Mouse (Mus musculus) T-helper 17 cell (primary cell): Measurements from ENCODE around the gene Fyn.

Source experiments
- in situ Hi-C, 2 experiments: fragments of 300-600 bp; cut with MboI, MseI; formaldehyde crosslinking; loops; 1 replicate in 1 of 2; 2 replicates in 1 of 2; pipeline ENCODE4 v1.15.1; 2025; ENCODE audit warnings: high pct_unique_total_duplicates in 2 of 2

The Fyn gene

DNA sequence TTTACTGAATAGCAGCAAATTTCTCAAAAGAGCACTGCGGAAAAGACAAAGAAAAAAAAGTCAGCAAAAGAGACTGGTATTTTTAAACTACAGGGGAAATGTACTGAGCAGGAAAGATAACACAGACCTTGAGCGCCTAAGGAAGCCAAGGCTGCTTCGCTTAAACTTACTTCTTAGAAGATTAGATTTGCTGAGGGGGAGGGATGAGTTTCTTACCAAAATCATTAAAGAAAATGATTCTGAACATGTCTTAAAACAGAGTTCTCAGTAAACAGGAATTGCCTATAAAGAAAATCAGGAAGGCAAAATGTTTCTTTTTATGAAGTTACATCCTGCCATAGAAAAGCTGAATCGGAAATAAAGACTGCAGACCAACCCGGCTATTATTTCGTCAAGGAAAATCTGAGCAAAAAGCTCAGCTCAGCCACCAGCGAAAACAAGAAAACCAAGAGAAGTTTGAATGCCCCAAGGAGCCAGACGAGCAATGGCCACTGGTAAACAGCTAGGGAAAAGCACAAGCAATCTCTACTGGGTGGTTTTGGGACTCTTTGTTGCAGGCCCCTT lies at the start of gene Fyn:
TSS of gene Fyn (plus strand) at position 284 of the 564 bp plus-strand sequence.
- in situ Hi-C loops, result no loop called here

DNA sequence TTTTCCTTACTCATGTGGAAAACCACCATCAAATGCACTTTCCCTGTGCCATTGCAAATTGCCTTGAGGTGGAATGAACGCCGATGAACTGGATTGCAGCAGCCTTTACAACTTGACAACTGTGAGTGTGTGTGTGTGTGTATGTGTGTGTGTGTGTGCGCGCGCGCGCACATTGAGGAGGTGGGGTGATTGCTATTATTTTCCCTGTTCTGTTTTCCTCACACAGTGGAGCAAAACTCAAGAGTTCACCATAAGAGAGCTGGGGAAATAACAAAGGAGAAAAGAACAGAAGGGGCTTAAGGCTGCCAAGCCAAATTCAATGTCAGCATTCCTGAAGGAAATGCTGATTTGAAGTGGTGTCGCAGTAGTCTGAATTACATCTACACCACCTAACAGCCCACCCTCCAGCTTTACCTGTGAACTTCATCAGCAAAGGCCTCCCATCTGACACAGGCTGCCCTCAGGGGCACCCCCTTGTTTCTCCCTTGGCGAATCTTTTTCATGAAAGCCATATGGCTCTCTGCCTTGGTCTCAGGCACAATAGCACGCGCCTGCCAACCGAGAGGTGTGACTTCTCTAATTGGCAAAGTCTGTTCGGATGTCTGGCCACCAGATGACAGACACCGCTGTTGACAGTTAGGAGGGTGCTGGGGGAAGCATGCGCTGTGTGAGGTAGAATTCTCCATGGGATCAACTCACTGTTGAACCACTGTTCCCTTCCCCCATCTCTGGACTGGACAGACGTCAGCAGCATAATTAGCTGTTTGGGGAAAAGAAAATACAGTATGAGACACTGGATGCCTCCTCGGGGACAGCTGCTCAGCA lies 47.6 kb upstream of the Fyn start:
- in situ Hi-C loops, result loop anchor here in 1 of 2 experiments (5.0 kb wide), 1 partner anchor 34 kb away; no protein-coding TSS in a partner anchor

DNA sequence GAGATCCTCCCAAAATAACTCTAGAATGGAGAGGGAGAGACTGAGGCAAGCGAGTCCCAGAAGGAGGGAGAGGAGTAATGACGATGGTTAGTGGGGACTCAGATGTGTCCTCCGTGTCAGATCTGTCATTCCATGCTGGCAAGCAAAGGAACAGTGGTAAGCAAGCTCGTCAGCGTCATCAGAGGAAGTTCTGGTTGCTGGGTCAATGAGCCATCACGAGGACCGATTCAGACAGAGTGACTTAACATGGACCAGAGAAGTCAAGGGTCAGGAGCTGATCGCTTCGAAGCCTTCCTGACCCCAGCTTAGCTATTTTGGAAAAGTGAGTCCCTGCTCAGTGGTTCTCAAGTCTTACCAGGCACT lies 47.1 kb upstream of the Fyn start:
- in situ Hi-C loops, result loop anchor here in 1 of 2 experiments (5.0 kb wide), 1 partner anchor 34 kb away; no protein-coding TSS in a partner anchor

DNA sequence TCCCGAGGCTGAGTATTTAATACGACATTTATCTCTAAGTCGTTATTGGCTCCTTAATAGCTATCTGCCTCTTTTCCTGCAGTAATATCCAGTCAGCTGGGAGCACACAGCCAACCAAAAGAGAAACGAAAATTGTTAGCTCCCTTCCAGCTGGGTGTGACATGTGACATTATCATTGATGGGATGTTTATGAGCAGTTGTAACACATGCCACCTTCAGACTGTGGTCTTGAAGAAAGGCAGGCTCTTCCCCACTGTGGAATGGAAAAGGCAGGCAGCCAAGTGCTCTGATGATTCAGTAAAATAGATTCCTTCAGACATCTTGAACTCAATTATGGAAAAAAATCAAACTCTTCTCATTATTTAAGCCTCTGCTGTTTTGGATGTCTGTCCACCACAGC lies 46.5 kb upstream of the Fyn start:
- in situ Hi-C loops, result loop anchor here in 1 of 2 experiments (5.0 kb wide), 1 partner anchor 35 kb away; no protein-coding TSS in a partner anchor

DNA sequence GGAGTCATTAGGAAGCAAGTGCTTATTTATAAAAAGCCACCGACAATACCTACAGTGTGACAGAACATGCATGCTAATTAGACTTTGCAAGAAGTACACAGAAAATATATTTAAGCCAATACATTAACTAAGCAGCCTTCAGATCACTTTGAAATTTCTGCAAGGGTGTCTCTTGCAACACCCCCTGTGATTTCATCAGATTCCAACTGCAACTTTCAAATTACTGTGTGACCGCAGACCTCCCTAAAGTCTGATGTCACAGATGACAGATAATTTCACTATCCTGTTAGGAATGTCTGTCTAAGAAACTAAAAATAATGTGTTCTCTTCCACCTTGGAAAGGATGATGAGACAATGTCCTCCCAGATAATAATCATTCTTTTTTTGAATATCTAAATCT lies 44.4 kb upstream of the Fyn start:
- in situ Hi-C loops, result loop anchor here in 1 of 2 experiments (5.0 kb wide), 1 partner anchor 37 kb away; no protein-coding TSS in a partner anchor

DNA sequence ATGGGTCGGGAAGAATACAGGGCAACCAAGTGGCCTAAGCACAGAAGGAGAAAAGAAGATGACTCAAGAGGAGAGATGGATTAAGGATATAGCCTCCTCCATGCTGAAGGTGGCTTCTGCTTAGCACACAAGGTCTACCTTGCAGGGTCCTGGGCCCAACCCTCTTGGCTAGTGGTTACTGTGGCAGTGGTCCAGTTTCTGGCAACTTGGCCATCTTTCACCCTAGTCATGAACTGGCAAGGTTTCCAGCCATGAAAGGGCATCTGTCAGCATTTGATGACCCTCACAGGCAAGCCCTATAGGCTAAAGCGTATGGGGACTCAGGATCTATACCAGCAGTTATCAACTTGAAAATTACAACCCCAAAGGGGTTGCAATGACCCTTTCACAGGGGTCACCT lies 40.0 kb upstream of the Fyn start:
- in situ Hi-C loops, result no loop called here

DNA sequence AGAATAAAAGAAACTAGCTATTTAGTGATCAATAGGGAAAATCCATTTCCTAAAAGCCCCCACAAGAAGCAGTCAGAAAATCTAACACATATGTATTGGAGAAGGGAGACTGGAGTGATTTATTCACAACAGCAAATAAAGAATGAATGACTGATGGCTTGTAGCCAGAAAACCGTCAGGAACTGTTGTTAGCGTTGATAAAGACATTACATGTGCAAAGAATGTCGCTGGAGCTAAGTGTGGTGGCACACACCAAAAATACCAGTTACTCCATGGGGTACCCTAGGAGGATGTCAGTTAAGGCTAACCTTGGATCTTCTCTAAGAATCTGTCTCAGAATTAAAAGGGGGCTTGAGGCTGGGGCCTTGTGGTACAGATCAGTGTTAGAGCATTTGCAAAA lies 34.3 kb upstream of the Fyn start:
- in situ Hi-C loops, result no loop called here

DNA sequence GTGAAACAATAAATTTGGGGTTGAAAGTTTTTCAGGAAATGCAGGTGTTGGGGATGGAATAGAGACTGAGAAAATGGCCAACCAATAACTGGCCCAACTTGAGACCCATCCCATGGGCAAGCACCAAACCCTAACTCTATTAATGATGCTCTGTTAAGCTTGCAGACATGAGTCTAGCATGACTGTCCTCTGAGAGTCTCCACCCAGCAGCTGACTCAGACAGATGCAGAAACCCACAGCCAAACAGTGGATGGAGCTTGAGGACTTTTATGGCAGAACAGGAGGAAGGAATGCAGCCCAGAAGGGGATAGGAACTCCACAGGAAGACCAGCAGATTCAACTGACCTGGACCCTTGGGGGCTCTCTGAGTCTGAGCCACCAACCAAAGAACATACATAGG lies 32.8 kb upstream of the Fyn start:
- in situ Hi-C loops, result no loop called here

DNA sequence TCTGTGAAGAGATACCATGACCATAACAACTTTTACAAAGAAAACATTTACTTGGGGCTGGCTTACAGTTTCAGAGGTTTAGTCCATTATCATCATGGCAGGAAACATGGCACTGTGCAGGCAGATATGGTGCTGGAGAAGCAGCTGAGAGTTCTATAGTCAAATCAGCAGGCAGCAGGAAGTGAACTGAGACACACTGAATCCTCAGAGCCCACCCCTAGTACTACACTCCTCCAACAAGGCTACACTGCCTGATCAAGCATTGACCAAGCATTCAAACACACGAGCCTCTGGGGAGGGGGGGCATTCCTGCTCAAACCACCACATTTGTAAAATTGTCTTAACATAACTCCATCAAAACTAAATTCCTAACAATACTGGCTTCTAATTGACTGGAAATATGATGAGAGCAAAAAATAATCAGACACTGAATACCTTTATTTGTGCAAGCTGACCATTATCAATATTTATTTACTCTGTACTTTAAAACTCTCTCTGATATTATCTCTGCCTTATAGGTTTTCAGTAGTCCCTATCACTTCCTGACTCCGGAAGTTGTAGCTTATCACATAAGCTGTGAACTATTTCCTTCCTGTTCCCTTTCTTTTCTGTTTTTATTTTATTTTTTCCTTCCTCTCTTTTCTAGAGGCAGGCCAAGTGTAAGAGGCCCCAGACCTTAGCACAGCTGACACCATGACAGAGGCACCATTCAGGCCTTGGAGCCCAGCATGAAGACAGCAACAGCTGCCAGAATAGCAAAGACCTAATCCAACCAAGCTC lies 29.3 kb upstream of the Fyn start:
- in situ Hi-C loops, result no loop called here

DNA sequence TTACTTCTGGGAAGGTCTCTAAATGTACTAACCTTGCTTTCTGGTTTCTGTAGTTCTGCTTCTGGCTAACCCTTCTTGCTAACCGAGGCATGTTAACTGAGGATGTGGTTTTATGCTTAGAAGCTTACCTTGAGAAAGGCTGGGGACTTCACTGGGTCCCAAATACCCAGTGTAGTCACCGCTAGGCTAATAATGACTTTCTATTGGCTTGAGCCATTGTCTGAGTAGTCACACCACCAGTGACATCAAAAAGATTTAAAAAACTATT lies 28.8 kb upstream of the Fyn start:
- in situ Hi-C loops, result no loop called here

DNA sequence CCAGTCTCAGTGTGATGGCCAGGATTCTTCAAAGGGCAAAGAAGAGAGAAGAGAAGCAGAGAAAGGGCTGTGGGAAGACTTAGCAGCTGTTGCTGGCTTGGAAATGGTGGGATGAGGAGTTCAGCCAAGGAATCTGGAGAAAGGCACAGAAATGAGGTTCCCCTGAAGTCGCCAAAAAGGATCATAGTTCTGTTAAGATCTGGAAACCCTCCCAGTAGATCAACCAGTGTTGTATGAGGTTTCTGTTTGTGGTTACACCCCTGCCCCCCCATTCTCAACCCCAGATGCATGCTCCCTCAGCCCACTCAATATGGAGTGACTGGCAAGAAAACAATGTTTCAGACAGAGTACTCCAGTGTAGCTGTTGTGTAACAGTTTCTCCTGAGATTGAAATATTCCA lies 25.1 kb upstream of the Fyn start:
- in situ Hi-C loops, result no loop called here

DNA sequence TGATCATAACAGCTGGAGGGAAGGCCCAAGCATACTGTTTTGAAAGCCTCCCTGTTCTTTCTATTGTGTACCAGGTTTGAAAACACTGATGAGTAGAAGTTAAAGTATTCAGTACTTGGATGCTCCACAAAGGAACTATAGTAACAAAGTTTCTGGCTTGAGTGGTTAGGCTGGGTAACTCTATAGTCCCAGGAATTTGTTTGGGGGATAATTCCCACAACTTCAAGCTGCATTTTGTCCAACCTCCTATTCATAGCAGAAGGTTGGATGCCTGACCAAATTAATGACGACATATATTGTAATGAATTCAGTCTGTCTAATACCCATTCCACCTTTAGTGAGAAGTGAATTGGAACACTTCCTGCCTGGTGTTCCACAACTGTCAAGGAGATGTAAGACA lies 22.7 kb upstream of the Fyn start:
- in situ Hi-C loops, result no loop called here

DNA sequence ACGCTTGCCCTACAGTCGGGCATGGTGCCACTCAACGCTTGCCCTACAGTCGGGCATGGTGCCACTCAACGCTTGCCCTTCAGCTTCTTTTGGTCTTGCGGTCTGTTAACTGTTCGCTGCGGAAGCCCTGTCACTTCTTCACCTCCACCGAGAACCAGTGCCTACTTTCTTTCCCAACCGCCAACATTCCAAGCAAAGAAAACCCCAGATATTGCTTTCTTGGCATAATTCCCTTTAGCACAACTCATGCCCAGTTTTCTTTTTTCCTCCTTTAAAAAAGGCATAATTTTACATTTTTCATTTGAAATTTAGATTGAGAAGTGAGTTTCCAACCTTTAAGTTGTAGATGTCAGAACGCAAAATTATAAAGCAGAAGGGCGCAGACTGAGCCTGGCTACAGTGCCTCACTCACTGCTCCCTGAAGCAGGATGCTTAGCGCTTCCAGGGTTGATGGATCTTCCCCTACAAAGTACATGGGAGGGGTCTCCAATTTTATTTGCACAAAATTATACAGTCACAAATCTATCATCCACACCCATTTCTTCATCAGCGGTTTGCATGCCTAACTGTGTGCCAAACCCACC lies 18.8 kb upstream of the Fyn start:
- in situ Hi-C loops, result no loop called here

DNA sequence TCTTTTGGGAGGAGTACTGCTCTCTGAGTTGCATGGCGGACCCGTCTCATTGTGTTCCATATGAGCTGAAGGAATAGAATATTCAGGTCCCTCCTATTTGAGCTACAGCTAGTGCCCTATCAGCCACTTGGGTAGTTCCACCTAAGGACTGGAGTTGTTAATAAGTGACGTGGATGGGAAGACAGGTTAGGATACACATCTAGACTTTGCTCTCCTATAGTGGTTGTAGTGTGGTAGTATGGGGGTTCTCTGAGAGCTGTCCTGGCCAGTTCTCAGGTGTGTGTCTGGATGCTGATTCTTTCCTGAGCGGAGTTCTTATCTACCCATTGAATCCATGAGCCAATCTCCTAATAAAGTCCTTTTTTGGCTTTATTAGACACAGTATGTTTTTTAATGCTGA lies 4.5 kb upstream of the Fyn start:
- in situ Hi-C loops, result no loop called here

DNA sequence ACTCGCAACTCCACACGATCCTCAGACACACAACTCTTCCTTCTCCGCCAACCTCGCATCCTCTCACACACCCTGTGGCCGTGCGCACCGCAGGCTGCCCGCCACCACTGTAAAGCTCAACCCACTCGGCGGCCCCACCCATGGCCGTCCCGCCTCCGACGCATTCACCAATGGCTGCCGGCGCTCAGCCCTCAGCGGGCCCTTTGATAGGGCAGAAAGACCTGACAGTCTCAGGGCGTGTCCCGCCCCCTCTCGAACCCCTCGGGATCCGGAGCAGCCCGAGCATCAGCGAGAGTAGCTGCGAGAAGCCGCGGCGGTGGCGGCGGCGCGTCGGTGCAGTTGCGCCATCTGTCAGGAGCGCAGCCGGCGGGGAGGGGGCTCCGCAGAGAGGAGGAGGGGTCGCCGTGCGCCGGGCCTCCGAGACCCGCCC lies 862 bp downstream of the Fyn start:
- in situ Hi-C loops, result no loop called here

DNA sequence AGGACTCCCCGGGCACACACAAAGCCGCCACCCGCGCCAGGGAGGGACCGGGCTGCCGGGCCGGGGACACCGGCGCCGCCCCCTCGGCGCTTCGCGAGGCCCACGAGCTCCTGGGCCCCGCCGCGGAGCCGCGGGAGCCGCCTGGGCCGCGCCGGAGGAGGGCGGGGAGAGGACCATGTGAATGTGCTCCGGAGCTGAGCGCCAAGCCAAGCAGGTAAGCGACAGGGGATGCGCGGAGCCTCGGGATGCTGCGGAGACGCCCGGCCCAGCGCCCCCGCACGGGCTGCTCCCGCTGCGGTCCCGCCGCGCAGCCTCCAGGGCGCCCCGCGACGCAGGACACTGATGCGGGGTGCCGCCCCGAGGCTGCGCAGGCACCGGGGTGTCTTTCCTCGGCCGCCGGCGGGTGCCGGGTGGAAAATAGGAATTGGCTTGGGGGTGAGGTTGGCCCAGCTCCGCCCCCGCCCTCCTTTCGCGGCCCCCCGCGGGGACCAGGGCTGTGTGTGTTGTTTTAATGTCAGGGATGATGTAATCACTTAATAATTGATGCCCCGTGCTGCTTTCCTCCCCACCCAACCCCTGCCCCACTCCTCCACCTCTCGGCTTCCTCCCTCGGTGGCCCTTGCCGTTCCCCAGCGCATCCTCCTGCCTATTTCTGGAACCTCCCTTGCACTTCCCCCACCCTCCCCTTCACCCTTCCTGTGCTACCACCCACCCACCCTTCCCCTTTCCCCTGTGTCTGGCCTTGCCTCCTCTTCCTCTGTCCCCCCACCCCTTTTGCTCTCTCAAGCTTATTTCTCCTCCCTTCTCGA lies 1.5 kb downstream of the Fyn start:
- in situ Hi-C loops, result no loop called here

DNA sequence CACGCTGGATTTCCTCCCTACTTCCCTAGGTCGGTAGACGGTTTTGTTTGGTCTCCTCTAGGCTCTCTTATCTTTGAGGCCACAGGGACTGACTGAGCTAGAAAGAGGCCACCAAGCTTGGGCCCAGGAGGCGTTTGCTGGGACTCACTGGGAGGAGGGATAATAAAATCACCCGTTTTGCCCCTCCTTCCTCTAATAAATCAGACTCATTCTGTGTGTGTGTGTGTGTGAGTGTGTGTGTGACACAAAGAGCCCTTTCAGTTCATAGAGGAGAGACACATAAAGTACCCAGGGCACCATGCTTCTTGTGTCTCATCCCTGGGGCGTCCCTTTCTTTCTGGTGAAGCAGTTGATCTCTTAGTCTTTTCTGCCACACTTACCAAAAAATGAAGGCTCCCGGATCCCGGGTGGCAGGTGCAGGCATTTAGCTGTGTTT lies 2.1 kb downstream of the Fyn start:
- in situ Hi-C loops, result no loop called here

DNA sequence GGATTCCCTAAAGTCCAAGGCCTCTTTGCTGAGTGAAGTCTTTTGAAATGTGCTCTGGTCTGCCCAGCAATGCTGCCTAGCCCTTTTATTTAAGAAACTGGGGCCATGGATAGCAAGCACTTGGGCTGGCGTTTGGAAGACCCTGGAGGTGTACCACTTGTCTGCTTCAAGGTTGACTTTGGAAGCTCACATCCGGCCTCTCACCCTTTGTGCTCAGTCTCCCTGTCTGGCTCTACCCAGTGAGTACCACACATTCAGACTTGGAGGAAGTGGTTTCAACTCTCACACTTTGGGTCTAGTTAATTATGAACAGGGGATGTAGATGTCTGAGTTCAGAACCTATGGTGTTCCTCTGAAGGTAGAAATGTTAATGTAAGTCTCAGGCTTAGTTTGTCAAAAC lies 2.8 kb downstream of the Fyn start:
- in situ Hi-C loops, result no loop called here

DNA sequence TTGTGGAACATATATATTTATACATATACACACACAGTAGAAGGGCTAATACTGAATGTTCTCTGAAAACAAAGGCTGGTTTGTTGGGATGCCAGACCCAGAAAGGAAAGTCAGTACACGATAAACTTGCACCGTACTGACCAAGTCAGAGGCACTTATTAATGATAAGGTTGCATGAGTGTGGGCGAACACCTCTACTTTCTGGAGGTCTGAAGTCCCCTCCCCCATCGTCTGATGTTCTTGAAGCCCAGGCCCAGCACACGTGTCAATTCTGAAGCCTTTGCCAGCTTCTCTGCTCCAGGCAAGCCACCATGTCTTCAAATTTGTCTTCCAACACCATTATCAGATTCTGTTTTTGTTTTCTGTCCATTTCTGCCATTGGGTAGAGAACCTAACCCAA lies 3.3 kb downstream of the Fyn start:
- in situ Hi-C loops, result no loop called here

DNA sequence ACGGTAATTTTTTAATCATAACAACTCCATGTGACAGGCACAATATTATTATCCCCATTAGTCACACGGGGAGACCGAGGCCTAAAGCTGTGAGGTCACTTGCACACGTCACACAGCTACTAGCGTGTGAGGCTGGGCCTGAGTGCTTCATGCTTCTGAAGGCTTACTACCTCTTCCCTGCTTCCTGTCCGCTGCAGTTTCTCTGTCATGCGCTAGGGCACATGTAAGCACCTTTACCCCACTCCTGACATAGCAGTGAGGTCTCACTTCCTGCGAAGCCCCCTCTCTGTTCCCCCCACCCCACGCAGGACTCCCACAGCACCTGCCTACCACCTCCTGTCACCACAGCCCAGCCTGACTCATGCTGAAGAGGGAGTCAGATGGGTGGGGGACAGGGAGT lies 8.0 kb downstream of the Fyn start:
- in situ Hi-C loops, result no loop called here

DNA sequence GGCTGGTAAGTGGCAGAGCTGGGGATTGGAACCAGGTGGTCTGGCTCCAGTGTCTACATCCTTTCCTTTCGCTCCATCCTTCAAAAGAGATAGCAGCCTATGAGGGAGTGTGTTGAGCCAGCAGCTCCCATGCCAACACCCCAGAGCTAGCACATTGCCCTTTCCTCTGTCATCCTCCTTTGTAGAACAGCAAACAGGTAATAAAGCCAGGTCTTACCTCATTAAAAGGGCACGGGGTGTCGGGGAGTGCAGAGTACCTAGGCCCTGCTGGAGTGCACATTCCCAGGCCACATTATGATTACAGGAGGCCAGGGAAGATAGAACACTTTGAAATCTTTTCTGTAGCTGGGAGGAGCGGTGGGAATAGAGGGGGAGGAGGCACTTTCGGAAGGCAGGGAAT lies 8.6 kb downstream of the Fyn start:
- in situ Hi-C loops, result no loop called here
